17 mouse cellular contexts compared by ENCODE assay signal in the genomic region with DNA sequence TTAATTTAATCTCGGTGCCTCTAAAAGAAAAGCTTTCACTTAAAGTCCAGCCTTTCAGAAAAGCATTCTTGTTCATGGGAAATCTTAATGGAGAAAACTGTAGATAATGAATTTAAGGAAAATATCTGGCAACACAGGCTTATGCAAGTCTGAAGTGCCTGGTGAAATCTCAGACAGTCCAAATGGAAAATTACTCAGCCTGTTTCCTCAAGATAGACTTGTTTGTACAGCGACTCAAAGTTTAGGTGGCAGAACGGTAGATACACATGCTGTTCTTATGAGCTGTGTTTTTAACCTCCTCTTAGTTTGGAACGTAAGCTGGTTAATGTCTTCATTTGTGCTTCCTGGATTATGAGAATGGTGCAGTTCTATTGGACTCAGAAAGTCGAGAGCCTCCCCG.
DNase-seq lines count a peak whose midpoint lies in the region; ATAC-seq and TF ChIP-seq lines count a peak whose summit lies in the region.
"Had no signal": no experiment of that assay in that cellular context is flagged by ENCODE, and none has a peak within 500 bp of the region (broad histone marks: within the 10 kb centered on the region; RNA-seq: fewer than 3 reads in every experiment).

No protein-coding gene starts in this region.

- H3K36me3 ChIP-seq in intestine, embryonic 14.5 days (ENCODE audit: control insufficient read depth, insufficient read depth, low read length): no peaks in the 10 kb centered on the region
- no peaks in the 10 kb centered on the region for H3K36me3 ChIP-seq in intestine, postnatal 0 days (ENCODE audit: control insufficient read depth, insufficient read depth)
- no peaks in the 10 kb centered on the region for H3K36me3 ChIP-seq in lung, embryonic 16.5 days (ENCODE audit: control insufficient read depth, insufficient read depth, low read length)
- H3K36me3 ChIP-seq in forebrain, embryonic 12.5 days (replicated peaks): no peaks in the 10 kb centered on the region; the same call in 1 of the 2 replicates
- H3K36me3 ChIP-seq: forebrain, embryonic 10.5 days; liver, embryonic 15.5 days had no signal

- H3K9me3 ChIP-seq in intestine, embryonic 14.5 days (ENCODE audit: control insufficient read depth, low read length): no peaks in the 10 kb centered on the region
- no peaks in the 10 kb centered on the region for H3K9me3 ChIP-seq in intestine, postnatal 0 days (ENCODE audit: control insufficient read depth)
- H3K9me3 ChIP-seq in lung, embryonic 16.5 days (ENCODE audit: control insufficient read depth, low read length): no peaks in the 10 kb centered on the region
- H3K9me3 ChIP-seq in forebrain, embryonic 12.5 days: no peaks in the 10 kb centered on the region
- H3K9me3 ChIP-seq: forebrain, embryonic 10.5 days; limb, embryonic 13.5 days; liver, embryonic 15.5 days; neural tube, embryonic 12.5 days had no signal

- H3K27ac ChIP-seq in intestine, embryonic 14.5 days (ENCODE audit: low read depth): no peak overlapping the region
- no peak overlapping the region for H3K27ac ChIP-seq in intestine, postnatal 0 days (ENCODE audit: low read depth, low read length)
- peak overlapping the region; percentile 86 for H3K27ac ChIP-seq in embryonic fibroblast, embryonic 13.5 days (ENCODE audit: insufficient read depth, low read length)
- peak overlapping the region; percentile 61 for H3K27ac ChIP-seq in lung, embryonic 16.5 days (ENCODE audit: low read length)
- H3K27ac ChIP-seq in forebrain, embryonic 12.5 days: no peak overlapping the region
- H3K27ac ChIP-seq: forebrain, embryonic 10.5 days; limb, embryonic 13.5 days; liver, embryonic 15.5 days; neural tube, embryonic 12.5 days had no signal

- ATAC-seq in intestine, embryonic 14.5 days (replicated peaks; ENCODE audit: low FRiP score, low TSS enrichment, low read depth): no peak
- ATAC-seq in intestine, postnatal 0 days: no peak
- 0 out of 2 replicates have a peak, but pooled peaks have one; percentile 37 for ATAC-seq in lung, embryonic 16.5 days (ENCODE audit: low read depth)
- ATAC-seq in forebrain, embryonic 12.5 days (ENCODE audit: low FRiP score): no peak
- ATAC-seq: hindbrain, embryonic 16.5 days had no signal

- H3K4me3 ChIP-seq in intestine, embryonic 14.5 days (ENCODE audit: low read depth, low read length): no peak overlapping the region
- H3K4me3 ChIP-seq in intestine, postnatal 0 days (ENCODE audit: low read depth, low read length): no peak overlapping the region
- no peak overlapping the region for H3K4me3 ChIP-seq in embryonic fibroblast, embryonic 13.5 days (ENCODE audit: insufficient read depth, low read length)
- H3K4me3 ChIP-seq in lung, embryonic 16.5 days (ENCODE audit: low read length): no peak overlapping the region
- H3K4me3 ChIP-seq in forebrain, embryonic 12.5 days (replicated peaks): no peak overlapping the region
- H3K4me3 ChIP-seq: forebrain, embryonic 10.5 days; limb, embryonic 13.5 days; liver, embryonic 15.5 days; neural tube, embryonic 12.5 days had no signal

- H3K4me2 ChIP-seq in intestine, embryonic 14.5 days (ENCODE audit: low read length): no peak overlapping the region
- no peak overlapping the region for H3K4me2 ChIP-seq in intestine, postnatal 0 days (replicated peaks; ENCODE audit: low read depth)
- no peak overlapping the region for H3K4me2 ChIP-seq in lung, embryonic 16.5 days (ENCODE audit: low read depth, low read length)
- no peak overlapping the region for H3K4me2 ChIP-seq in forebrain, embryonic 12.5 days
- H3K4me2 ChIP-seq: limb, embryonic 13.5 days; liver, embryonic 15.5 days; neural tube, embryonic 12.5 days had no signal

- intact Hi-C loops in left cerebral cortex, postnatal 10 days (cut with DNase I): no loop called here

- H3K9ac ChIP-seq in intestine, embryonic 14.5 days (ENCODE audit: low read length): no peak overlapping the region
- H3K9ac ChIP-seq in intestine, postnatal 0 days (ENCODE audit: low read depth, low read length): no peak overlapping the region
- H3K9ac ChIP-seq in lung, embryonic 16.5 days (ENCODE audit: low read length): no peak overlapping the region
- no peak overlapping the region for H3K9ac ChIP-seq in forebrain, embryonic 12.5 days
- H3K9ac ChIP-seq: limb, embryonic 13.5 days; liver, embryonic 15.5 days; neural tube, embryonic 12.5 days had no signal

- peaks cover 8% of the 10 kb centered on the region; the same call in 1 of the 2 replicates for H3K4me1 ChIP-seq in intestine, embryonic 14.5 days (replicated peaks; ENCODE audit: control insufficient read depth, insufficient read depth, low read length)
- H3K4me1 ChIP-seq in intestine, postnatal 0 days (replicated peaks; ENCODE audit: control insufficient read depth, insufficient read depth, low read length): no peaks in the 10 kb centered on the region
- H3K4me1 ChIP-seq in embryonic fibroblast, embryonic 13.5 days (ENCODE audit: control insufficient read depth, insufficient read depth, low read length): no peaks in the 10 kb centered on the region; the same call in 1 of the 2 replicates
- peaks cover 22% of the 10 kb centered on the region for H3K4me1 ChIP-seq in lung, embryonic 16.5 days (replicated peaks; ENCODE audit: control insufficient read depth, insufficient read depth, low read length)
- H3K4me1 ChIP-seq in forebrain, embryonic 12.5 days: 0 out of 2 replicates have a peak, but pooled peaks cover 6% of the 10 kb centered on the region
- H3K4me1 ChIP-seq: forebrain, embryonic 10.5 days; liver, embryonic 15.5 days had no signal

- H3K27me3 ChIP-seq in intestine, embryonic 14.5 days (replicated peaks; ENCODE audit: control insufficient read depth, insufficient read depth, low read length): no peaks in the 10 kb centered on the region
- no peaks in the 10 kb centered on the region for H3K27me3 ChIP-seq in intestine, postnatal 0 days (replicated peaks; ENCODE audit: control insufficient read depth, insufficient read depth, low read length)
- H3K27me3 ChIP-seq in lung, embryonic 16.5 days (ENCODE audit: control insufficient read depth, insufficient read depth, low read depth, low read length): no peaks in the 10 kb centered on the region
- H3K27me3 ChIP-seq in forebrain, embryonic 12.5 days: no peaks in the 10 kb centered on the region
- H3K27me3 ChIP-seq: limb, embryonic 13.5 days; liver, embryonic 15.5 days; neural tube, embryonic 12.5 days had no signal

- no peak for TF ChIP-seq CTCF in intestine, postnatal 0 days (IDR thresholded peaks at IDR 0.05; ENCODE audit: low read depth)
- no peak for TF ChIP-seq CTCF in embryonic fibroblast, embryonic 13.5 days (IDR thresholded peaks at IDR 0.05; ENCODE audit: borderline replicate concordance, insufficient read depth, low read length)

- DNase-seq in intestine, embryonic 14.5 days (ENCODE audit: low spot score): peak; percentile 15
- DNase-seq in MN1 (ENCODE audit: low spot score): peak; percentile 41
- DNase-seq in right cerebral cortex, postnatal 25 days: no peak
- DNase-seq in left cerebral cortex, postnatal 10 days (ENCODE audit: extremely low spot score in 1 of 2, low spot score in 2 of 2): no peak
- DNase-seq: cerebellum, postnatal 25 days; kidney, adult 8-10 months; kidney, postnatal 4 days; thymus, postnatal 36 days had no signal

- 61% methylated on average over 6 of the region's 6 CpGs for WGBS in intestine, embryonic 14.5 days
- WGBS in intestine, postnatal 0 days: 53% methylated on average over 6 of the region's 6 CpGs
- 25% methylated on average over 6 of the region's 6 CpGs for WGBS in lung, embryonic 16.5 days
- WGBS in forebrain, embryonic 12.5 days: 91% methylated on average over 6 of the region's 6 CpGs

- TF ChIP-seq POLR2A in embryonic fibroblast, embryonic 13.5 days (IDR thresholded peaks at IDR 0.05; ENCODE audit: low read depth, low read length): no peak

Comparison
In these comparisons a context has a peak if more than half of its experiments do, and no peak if none do; other contexts are left out.
1. DNase-seq: peak in intestine, embryonic 14.5 days (single experiment) and MN1 (single experiment); none in right cerebral cortex, postnatal 25 days (single experiment) and left cerebral cortex, postnatal 10 days (0 of 2).
2. H3K27ac ChIP-seq: peak in embryonic fibroblast, embryonic 13.5 days (single experiment) and lung, embryonic 16.5 days (single experiment); none in intestine, embryonic 14.5 days (single experiment), intestine, postnatal 0 days (single experiment) and forebrain, embryonic 12.5 days (single experiment).